Mouse (Mus musculus) G1E (cell line): ENCODE results near the gene Pcbp4. TPM values are rescaled to one million over a fixed set of nuclear protein-coding genes. Genes with fewer than 3 reads are reported as not detected.

Source experiments
- ATAC-seq: 2 replicates; pipeline ENCODE4 v1.8.0; 2016; ENCODE audit warnings: mild to moderate bottlenecking; ENCODE audit not compliant: insufficient number of reproducible peaks, poor library complexity, low FRiP score, severe bottlenecking; ENCODE audit errors: extremely low read depth
- DNase-seq: peaks from one replicate; pipeline ENCODE4 v3.0.0; 2012; ENCODE audit warnings: low spot score
- H3K27me3 ChIP-seq: 2 replicates; pipeline ENCODE4 v1.6.1; 2012; ENCODE audit warnings: mild to moderate bottlenecking, low read length, inconsistent platforms; ENCODE audit not compliant: insufficient read depth
- H3K36me3 ChIP-seq: replicated peaks from 2 replicates; pipeline ENCODE3; 2012; ENCODE audit warnings: mild to moderate bottlenecking, inconsistent platforms
- H3K4me1 ChIP-seq: 2 replicates; pipeline ENCODE4 v1.6.1; 2012; ENCODE audit warnings: low read depth, low read length, inconsistent platforms, mixed read lengths; ENCODE audit not compliant: insufficient read depth
- H3K4me3 ChIP-seq: 2 replicates; pipeline ENCODE4 v1.5.1; 2012; ENCODE audit warnings: low read depth, mild to moderate bottlenecking, inconsistent platforms, low read length, moderate library complexity, mixed read lengths
- H3K9me3 ChIP-seq: replicated peaks from 2 replicates; pipeline ENCODE4 v1.6.1; 2012; ENCODE audit warnings: inconsistent platforms
- CTCF ChIP-seq: IDR thresholded peaks from 2 replicates; pipeline ENCODE4 v1.5.1; 2012; ENCODE audit warnings: low read depth, low read length, inconsistent platforms, mixed read lengths
- GATA1 ChIP-seq: IDR thresholded peaks from 2 replicates; pipeline ENCODE4 v1.6.1; 2012; ENCODE audit warnings: borderline replicate concordance, low read length, inconsistent platforms, mixed read lengths
- GATA2 ChIP-seq: IDR thresholded peaks from 2 replicates; pipeline ENCODE4 v1.6.1; 2012; ENCODE audit warnings: low read depth, low read length, inconsistent platforms, borderline replicate concordance
- POLR2AphosphoS5 ChIP-seq: IDR thresholded peaks from 2 replicates; pipeline ENCODE4 v1.6.1; 2012; ENCODE audit warnings: low read depth, low read length, inconsistent platforms; ENCODE audit not compliant: insufficient replicate concordance
- TAL1 ChIP-seq: conservative IDR thresholded peaks from 2 replicates; pipeline ENCODE4 v1.6.1; 2012; ENCODE audit warnings: low read depth, low read length, inconsistent platforms, mixed read lengths
- polyA plus RNA-seq: library from polyadenylated mRNA; stranded (reverse); fragments of >175 nt; gene quantifications from 2 replicates; pipeline ENCODE4 v1.2.3, GENCODE M21; 2012
- total RNA-seq, 2 experiments: library from RNA; stranded (forward) in 1 of 2; stranded (reverse) in 1 of 2; fragments of 200-1000 nt in 1 of 2; fragments of >200 nt in 1 of 2; fragmentation: Nextera tagmentation in 1 of 2; gene quantifications; 2 replicates each; pipeline ENCODE4 v1.2.3; 2014 to 2017

Gene Pcbp4
- total and polyA plus RNA-seq, 3 experiments: 2.8 to 18.9 (median 9.9) TPM

GRCm38 (mm10) chr9:106421033-106421864, 31.8 kb upstream of the Pcbp4 start:
- Histone ChIP-seq H3K4me3 (no peak overlapping the region), H3K36me3 (no peaks in the 10 kb centered on the region), H3K4me1 (peaks cover 34% of the 10 kb centered on the region), H3K27me3 (peaks cover 47% of the 10 kb centered on the region), H3K9me3 (no peaks in the 10 kb centered on the region)
- no peak for TF ChIP-seq GATA2
- TF ChIP-seq CTCF: no peak
- no peak for TF ChIP-seq GATA1
- no peak for TF ChIP-seq POLR2AphosphoS5
- no peak for TF ChIP-seq TAL1
- ATAC-seq: no peak
- no peak for DNase-seq

DNA sequence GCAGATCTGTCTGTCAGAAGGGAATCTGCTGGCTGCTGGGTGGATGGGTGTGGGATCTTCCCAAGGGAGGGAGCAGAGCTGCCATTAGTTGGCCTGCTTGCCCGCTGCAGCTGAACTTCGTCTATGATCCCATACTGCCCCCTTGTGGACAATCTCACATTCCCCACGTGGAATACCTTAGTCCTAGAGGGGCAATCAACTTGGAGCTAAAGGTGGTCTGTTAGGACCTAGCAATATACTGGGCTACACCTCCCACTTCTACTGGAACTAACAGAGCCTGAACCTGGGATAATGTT, 31.3 kb upstream of the Pcbp4 start:
- Histone ChIP-seq H3K9me3 (no peaks in the 10 kb centered on the region), H3K4me1 (peaks cover 34% of the 10 kb centered on the region), H3K4me3 (no peak overlapping the region), H3K27me3 (peaks cover 47% of the 10 kb centered on the region), H3K36me3 (no peaks in the 10 kb centered on the region)
- DNase-seq: peak; percentile 59
- peak; percentile 71 for TF ChIP-seq CTCF
- TF ChIP-seq GATA2: no peak
- TF ChIP-seq GATA1: no peak
- ATAC-seq: peak; percentile 49

DNA sequence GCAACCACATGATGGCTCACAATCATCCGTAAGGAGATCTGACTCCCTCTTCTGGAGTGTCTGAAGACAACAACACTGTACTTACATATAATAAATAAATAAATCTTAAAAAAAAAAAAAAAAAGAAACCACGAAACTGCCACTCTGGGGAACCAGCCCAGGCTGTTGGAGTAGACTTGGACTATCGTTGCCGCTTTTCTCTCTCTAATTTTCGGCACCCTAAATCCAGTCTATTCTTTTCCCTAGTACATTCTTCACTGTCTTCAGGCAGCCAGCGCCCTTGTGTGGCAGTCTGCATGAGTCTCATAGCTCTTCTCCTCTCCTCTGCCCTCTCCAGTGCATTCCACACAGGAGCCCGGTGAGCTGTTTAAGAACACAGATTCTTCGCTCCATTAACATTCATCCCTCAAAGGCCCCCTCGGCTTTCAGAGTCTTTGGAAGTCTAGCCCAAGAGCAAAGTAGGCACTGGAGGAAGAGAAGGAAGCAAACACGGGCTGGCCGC, 24.3 kb upstream of the Pcbp4 start:
- ATAC-seq (no peak), DNase-seq (no peak)
- peaks cover 38% of the 10 kb centered on the region for H3K36me3 ChIP-seq
- H3K27me3 ChIP-seq: 0 out of 2 replicates have a peak, but pooled peaks cover 3% of the 10 kb centered on the region
- H3K9me3 ChIP-seq: no peaks in the 10 kb centered on the region
- TF ChIP-seq CTCF (no peak), GATA2 (no peak), POLR2AphosphoS5 (no peak), GATA1 (no peak), TAL1 (no peak)
- peaks cover 34% of the 10 kb centered on the region for H3K4me1 ChIP-seq
- peak overlapping the region; percentile 92 for H3K4me3 ChIP-seq

DNA sequence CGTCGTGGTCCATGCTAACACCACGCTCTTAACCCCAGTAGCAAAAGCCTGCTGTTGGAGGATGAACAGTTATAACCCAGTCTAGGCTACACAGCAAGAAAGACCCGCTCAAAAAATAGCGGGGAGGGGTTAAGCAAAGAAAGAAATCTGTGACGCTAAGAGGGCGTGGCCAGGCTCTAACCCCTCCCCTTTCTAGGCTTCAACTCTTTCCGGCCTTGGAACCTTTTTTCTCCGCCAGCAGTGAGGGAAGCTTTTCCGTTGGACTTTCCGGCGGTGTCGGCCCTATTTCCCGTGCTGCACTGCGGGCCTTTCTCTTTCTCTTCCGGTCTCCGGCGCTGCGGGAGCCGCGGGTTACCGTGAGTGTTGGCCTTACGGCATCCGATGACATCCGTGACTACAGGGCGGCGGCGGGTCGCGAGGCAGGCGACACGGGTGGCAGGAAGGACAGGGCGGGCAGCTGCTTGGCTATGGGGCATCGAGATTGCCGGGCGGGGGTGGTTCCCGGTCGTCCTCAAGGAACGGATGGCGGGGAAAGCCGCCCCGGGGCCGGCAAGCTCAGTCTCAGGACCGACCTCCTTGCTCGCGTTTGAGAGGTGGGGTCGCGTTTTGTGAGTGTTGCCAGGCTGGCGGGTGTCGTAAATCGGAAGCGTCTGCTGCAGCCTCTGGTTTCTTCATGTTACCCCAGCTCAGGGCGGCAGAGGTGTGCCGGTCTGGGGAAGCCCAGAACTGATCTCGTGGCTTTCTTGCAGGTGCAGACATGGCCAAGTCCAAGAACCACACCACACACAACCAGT, 23.7 kb upstream of the Pcbp4 start, which contains the start of gene Rpl29:
Gene Rpl29, plus strand, starts transcription at position 234 of the 794 bp plus-strand sequence.
- peaks cover 40% of the 10 kb centered on the region for H3K4me1 ChIP-seq
- no peaks in the 10 kb centered on the region for H3K9me3 ChIP-seq
- TF ChIP-seq CTCF (no peak), POLR2AphosphoS5 (no peak), GATA2 (no peak), TAL1 (no peak), GATA1 (no peak)
- H3K27me3 ChIP-seq: 0 out of 2 replicates have a peak, but pooled peaks cover 3% of the 10 kb centered on the region
- peak within 1 kb of the TSS; percentile 92 for H3K4me3 ChIP-seq
- H3K36me3 ChIP-seq: peaks cover 44% of the 10 kb centered on the region
- ATAC-seq: peak; percentile 86
- no peak for DNase-seq

DNA sequence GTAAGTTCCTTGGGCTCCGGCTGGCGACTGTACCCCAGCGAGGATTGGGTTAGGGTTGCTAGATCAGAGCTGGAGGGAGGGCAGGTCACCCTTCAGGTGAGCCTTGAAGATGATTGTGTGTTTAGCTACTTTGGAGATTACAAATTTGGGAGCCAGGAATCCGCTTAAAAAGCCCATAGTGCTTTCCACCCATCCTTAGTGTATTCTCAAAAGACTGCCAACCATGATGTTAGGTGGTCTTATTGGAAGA, 23.2 kb upstream of the Pcbp4 start:
- no peak for DNase-seq
- no peak for ATAC-seq
- Histone ChIP-seq H3K27me3 (0 out of 2 replicates have a peak, but pooled peaks cover 3% of the 10 kb centered on the region), H3K9me3 (no peaks in the 10 kb centered on the region), H3K4me3 (peak overlapping the region; percentile 92), H3K36me3 (peaks cover 50% of the 10 kb centered on the region), H3K4me1 (peaks cover 45% of the 10 kb centered on the region)
- TF ChIP-seq POLR2AphosphoS5 (no peak), GATA1 (no peak)

GRCm38 (mm10) chr9:106433389-106433788, 19.7 kb upstream of the Pcbp4 start:
- no peak for DNase-seq
- TF ChIP-seq CTCF (no peak), GATA2 (no peak), GATA1 (no peak), POLR2AphosphoS5 (no peak; the same call in 1 of the 2 replicates), TAL1 (no peak)
- Histone ChIP-seq H3K27me3 (no peaks in the 10 kb centered on the region), H3K36me3 (peaks cover 69% of the 10 kb centered on the region), H3K9me3 (no peaks in the 10 kb centered on the region), H3K4me1 (peaks cover 75% of the 10 kb centered on the region), H3K4me3 (peak overlapping the region; percentile 21; the same call in 1 of the 2 replicates)
- no peak for ATAC-seq
